Mouse (Mus musculus): ENCODE data around the gene Tm6sf1.

GRCm38 (mm10) chr7:81880797-81881196 lies 22.0 kb downstream of the Tm6sf1 start:
- TF ChIP-seq MAZ (IDR thresholded peaks at IDR 0.05; ENCODE audit: low read depth, low read length) (no peak), CTCF (conservative IDR thresholded peaks at IDR 0.05 in 1 of 2, IDR thresholded peaks at IDR 0.05 in 1 of 2; ENCODE audit: low read depth in 2 of 2, low read length in 2 of 2) (no peak), MEF2A (IDR thresholded peaks at IDR 0.05; ENCODE audit: borderline replicate concordance, low read depth, low read length) (no peak), MAX (IDR thresholded peaks at IDR 0.05; ENCODE audit: low read length) (no peak)

Data from CH12.LX (cell line).